Mouse (Mus musculus): Measurements from ENCODE around the gene Tmem91. TPM values are rescaled to one million over a fixed set of nuclear protein-coding genes. Genes with fewer than 3 reads are reported as not detected.

Tmem91 gene
- polyA plus RNA-seq, 1 experiment from 2014 or later, result 3.5 TPM

GRCm38 (mm10) chr7:25704716-25705364 is 29.9 kb upstream of the Tmem91 start:
- Histone ChIP-seq H3K4me1 (ENCODE audit: control insufficient read depth, insufficient read depth, low read length) (peaks cover 37% of the 10 kb centered on the region), H3K36me3 (ENCODE audit: control insufficient read depth, insufficient read depth, low read length) (no peaks in the 10 kb centered on the region), H3K9ac (ENCODE audit: low read length) (no peak overlapping the region), H3K4me2 (ENCODE audit: low read depth, low read length) (peak overlapping the region; percentile 54), H3K4me3 (replicated peaks; ENCODE audit: low read length) (peak overlapping the region; percentile 20), H3K27me3 (ENCODE audit: control insufficient read depth, insufficient read depth, low read length) (no peaks in the 10 kb centered on the region), H3K27ac (ENCODE audit: low read length) (no peak overlapping the region), H3K9me3 (replicated peaks; ENCODE audit: control insufficient read depth, low read length) (no peaks in the 10 kb centered on the region)
- 15% methylated on average over 37 of the region's 37 CpGs for WGBS
- peak; percentile 19; the same call in 1 of the 2 replicates for ATAC-seq (ENCODE audit: insufficient read depth, low FRiP score)

DNA sequence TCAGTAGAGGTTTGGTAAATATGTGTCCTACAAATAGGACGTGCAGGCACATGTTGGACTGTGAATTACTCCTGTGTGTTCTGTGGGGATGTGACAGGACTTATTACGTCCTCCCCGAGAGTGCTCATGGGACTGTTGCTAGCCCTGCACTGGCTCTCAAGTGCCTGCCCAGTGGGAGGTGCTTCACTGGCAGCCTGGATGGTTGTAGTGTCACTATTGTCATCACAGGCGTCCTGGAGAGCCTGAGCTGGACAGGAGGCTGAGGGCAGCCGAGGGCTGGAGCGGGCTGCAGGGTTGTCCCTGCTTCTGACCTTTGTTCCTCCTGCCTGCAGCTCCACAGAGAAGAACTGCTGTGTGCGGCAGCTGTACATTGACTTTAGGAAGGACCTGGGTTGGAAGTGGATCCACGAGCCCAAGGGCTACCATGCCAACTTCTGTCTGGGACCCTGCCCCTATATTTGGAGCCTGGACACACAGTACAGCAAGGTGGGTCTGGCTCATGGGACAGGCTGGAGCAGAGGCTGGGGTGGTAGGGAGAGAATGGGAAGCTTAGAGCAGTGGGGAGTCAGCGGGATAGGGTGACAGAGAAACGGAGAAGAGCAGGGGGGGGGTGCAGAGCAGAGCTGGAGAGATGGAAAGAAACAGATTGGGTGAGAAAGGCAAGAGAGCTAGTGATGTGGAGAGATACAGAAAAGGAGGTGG is 29.0 kb upstream of the Tmem91 start:
- no peak overlapping the region for H3K4me2 ChIP-seq (ENCODE audit: low read depth, low read length)
- 39% methylated on average over 10 of the region's 10 CpGs for WGBS

DNA sequence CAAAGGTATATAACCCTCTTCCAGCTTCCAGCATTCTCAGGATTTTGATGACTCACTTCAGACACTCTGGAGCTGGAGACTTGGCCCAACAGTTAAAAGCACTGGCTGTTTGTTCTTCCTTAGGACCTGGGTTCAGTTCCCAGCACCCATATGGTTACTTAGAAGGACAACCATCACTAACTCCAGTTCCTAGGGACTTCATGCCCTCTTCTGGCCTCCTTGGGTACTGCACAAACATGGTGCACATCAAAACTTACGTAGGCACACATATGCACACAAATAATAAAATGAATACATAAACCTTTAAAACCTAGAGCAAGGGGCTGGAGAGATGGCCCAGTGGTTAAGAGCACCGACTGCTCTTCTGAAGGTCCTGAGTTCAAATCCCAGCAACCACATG is 27.4 kb upstream of the Tmem91 start:
- 96% methylated on average over 2 of the region's 2 CpGs for WGBS
- H3K4me2 ChIP-seq (ENCODE audit: low read depth, low read length), result no peak overlapping the region
- no peak overlapping the region for H3K27ac ChIP-seq (ENCODE audit: low read length)
- peaks cover 30% of the 10 kb centered on the region for H3K4me1 ChIP-seq (ENCODE audit: control insufficient read depth, insufficient read depth, low read length)
- no peaks in the 10 kb centered on the region for H3K36me3 ChIP-seq (ENCODE audit: control insufficient read depth, insufficient read depth, low read length)
- no peak overlapping the region for H3K4me3 ChIP-seq (replicated peaks; ENCODE audit: low read length)
- H3K27me3 ChIP-seq (ENCODE audit: control insufficient read depth, insufficient read depth, low read length), result no peaks in the 10 kb centered on the region
- no peak overlapping the region for H3K9ac ChIP-seq (ENCODE audit: low read length)
- no peak for ATAC-seq (ENCODE audit: insufficient read depth, low FRiP score)
- no peaks in the 10 kb centered on the region for H3K9me3 ChIP-seq (replicated peaks; ENCODE audit: control insufficient read depth, low read length)

More for the DNA sequence above, 29.0 kb upstream of the Tmem91 start:
- no peaks in the 10 kb centered on the region for H3K36me3 ChIP-seq (ENCODE audit: control insufficient read depth, insufficient read depth, low read length)
- H3K4me1 ChIP-seq (ENCODE audit: control insufficient read depth, insufficient read depth, low read length), result peaks cover 37% of the 10 kb centered on the region
- no peak overlapping the region for H3K27ac ChIP-seq (ENCODE audit: low read length)
- no peak overlapping the region for H3K4me3 ChIP-seq (replicated peaks; ENCODE audit: low read length)
- no peak for ATAC-seq (ENCODE audit: insufficient read depth, low FRiP score)
- no peaks in the 10 kb centered on the region for H3K27me3 ChIP-seq (ENCODE audit: control insufficient read depth, insufficient read depth, low read length)
- no peaks in the 10 kb centered on the region for H3K9me3 ChIP-seq (replicated peaks; ENCODE audit: control insufficient read depth, low read length)
- no peak overlapping the region for H3K9ac ChIP-seq (ENCODE audit: low read length)

GRCm38 (mm10) chr7:25700732-25701131 is 25.8 kb upstream of the Tmem91 start:
- H3K36me3 ChIP-seq (ENCODE audit: control insufficient read depth, insufficient read depth, low read length), result no peaks in the 10 kb centered on the region
- no peak overlapping the region for H3K4me3 ChIP-seq (replicated peaks; ENCODE audit: low read length)
- peaks cover 13% of the 10 kb centered on the region for H3K4me1 ChIP-seq (ENCODE audit: control insufficient read depth, insufficient read depth, low read length)
- no peak overlapping the region for H3K4me2 ChIP-seq (ENCODE audit: low read depth, low read length)
- H3K9me3 ChIP-seq (replicated peaks; ENCODE audit: control insufficient read depth, low read length), result no peaks in the 10 kb centered on the region
- H3K27ac ChIP-seq (ENCODE audit: low read length), result no peak overlapping the region
- H3K27me3 ChIP-seq (ENCODE audit: control insufficient read depth, insufficient read depth, low read length), result no peaks in the 10 kb centered on the region
- WGBS, result 74% methylated on average over 12 of the region's 12 CpGs
- no peak for ATAC-seq (ENCODE audit: insufficient read depth, low FRiP score)
- H3K9ac ChIP-seq (ENCODE audit: low read length), result no peak overlapping the region

GRCm38 (mm10) chr7:25699851-25700250 is 24.9 kb upstream of the Tmem91 start:
- Histone ChIP-seq H3K9ac (ENCODE audit: low read length) (no peak overlapping the region), H3K4me3 (replicated peaks; ENCODE audit: low read length) (no peak overlapping the region), H3K27me3 (ENCODE audit: control insufficient read depth, insufficient read depth, low read length) (no peaks in the 10 kb centered on the region), H3K4me2 (ENCODE audit: low read depth, low read length) (no peak overlapping the region), H3K9me3 (replicated peaks; ENCODE audit: control insufficient read depth, low read length) (no peaks in the 10 kb centered on the region), H3K27ac (ENCODE audit: low read length) (no peak overlapping the region), H3K4me1 (ENCODE audit: control insufficient read depth, insufficient read depth, low read length) (peaks cover 5% of the 10 kb centered on the region; the same call in 1 of the 2 replicates), H3K36me3 (ENCODE audit: control insufficient read depth, insufficient read depth, low read length) (no peaks in the 10 kb centered on the region)
- 58% methylated on average over 13 of the region's 13 CpGs for WGBS
- ATAC-seq (ENCODE audit: insufficient read depth, low FRiP score), result no peak

DNA sequence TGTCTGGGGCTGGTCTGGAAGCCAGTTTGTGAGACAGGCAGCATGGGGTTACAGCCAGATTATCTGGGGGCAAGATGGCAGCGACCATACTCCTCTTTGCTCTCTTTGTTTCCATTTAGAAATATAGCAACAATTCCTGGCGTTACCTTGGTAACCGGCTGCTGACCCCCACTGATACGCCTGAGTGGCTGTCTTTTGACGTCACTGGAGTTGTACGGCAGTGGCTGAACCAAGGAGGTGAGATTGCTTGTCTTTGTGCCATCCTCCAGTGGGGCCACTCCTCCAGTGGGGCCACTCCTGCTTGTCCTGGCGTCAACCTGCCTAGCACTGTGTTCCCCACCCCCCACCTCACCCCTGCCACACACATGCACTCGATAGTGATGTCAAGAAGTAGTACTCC is 19.1 kb upstream of the Tmem91 start:
- Histone ChIP-seq H3K36me3 (ENCODE audit: control insufficient read depth, insufficient read depth, low read length) (0 out of 2 replicates have a peak, but pooled peaks cover 4% of the 10 kb centered on the region), H3K4me1 (ENCODE audit: control insufficient read depth, insufficient read depth, low read length) (peaks cover 6% of the 10 kb centered on the region; the same call in 1 of the 2 replicates), H3K4me2 (ENCODE audit: low read depth, low read length) (no peak overlapping the region), H3K27me3 (ENCODE audit: control insufficient read depth, insufficient read depth, low read length) (no peaks in the 10 kb centered on the region), H3K9ac (ENCODE audit: low read length) (no peak overlapping the region), H3K27ac (ENCODE audit: low read length) (no peak overlapping the region), H3K4me3 (replicated peaks; ENCODE audit: low read length) (no peak overlapping the region), H3K9me3 (replicated peaks; ENCODE audit: control insufficient read depth, low read length) (no peaks in the 10 kb centered on the region)
- ATAC-seq (ENCODE audit: insufficient read depth, low FRiP score), result no peak
- WGBS, result 59% methylated on average over 8 of the region's 8 CpGs

DNA sequence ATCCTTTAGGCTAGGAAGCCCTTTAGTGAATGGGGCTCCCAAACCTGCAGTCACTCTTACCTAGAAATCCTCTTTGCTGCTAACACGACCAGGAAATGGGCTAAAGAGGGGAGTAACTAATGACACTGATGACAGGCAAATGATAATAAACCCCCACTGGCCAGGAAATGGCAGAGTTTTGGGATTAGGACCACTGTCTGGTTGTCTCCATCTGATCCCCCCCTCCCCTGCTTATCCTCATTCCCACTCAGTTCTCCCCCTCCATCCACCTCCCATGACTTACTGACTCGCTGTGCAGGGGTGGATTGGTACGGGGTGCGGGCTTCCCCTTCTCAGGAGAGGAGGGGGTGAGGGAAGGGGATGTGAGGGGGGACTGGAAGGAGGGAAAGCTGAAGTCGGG is 15.1 kb upstream of the Tmem91 start:
- H3K9me3 ChIP-seq (replicated peaks; ENCODE audit: control insufficient read depth, low read length), result no peaks in the 10 kb centered on the region
- no peaks in the 10 kb centered on the region; the same call in 1 of the 2 replicates for H3K27me3 ChIP-seq (ENCODE audit: control insufficient read depth, insufficient read depth, low read length)
- WGBS, result 50% methylated on average over 5 of the region's 5 CpGs
- ATAC-seq (ENCODE audit: insufficient read depth, low FRiP score), result no peak
- H3K4me1 ChIP-seq (ENCODE audit: control insufficient read depth, insufficient read depth, low read length), result peaks cover 16% of the 10 kb centered on the region
- peak overlapping the region; percentile 98 for H3K4me2 ChIP-seq (ENCODE audit: low read depth, low read length)
- H3K9ac ChIP-seq (ENCODE audit: low read length), result no peak overlapping the region
- 0 out of 2 replicates have a peak, but pooled peaks cover 4% of the 10 kb centered on the region for H3K36me3 ChIP-seq (ENCODE audit: control insufficient read depth, insufficient read depth, low read length)
- peak overlapping the region; percentile 51; the same call in 1 of the 2 replicates for H3K27ac ChIP-seq (ENCODE audit: low read length)
- peak overlapping the region; percentile 54 for H3K4me3 ChIP-seq (replicated peaks; ENCODE audit: low read length)

- Histone ChIP-seq H3K27me3 (ENCODE audit: control insufficient read depth, insufficient read depth, low read length) (no peaks in the 10 kb centered on the region; the same call in 1 of the 2 replicates), H3K4me3 (replicated peaks; ENCODE audit: low read length) (peak overlapping the region; percentile 54), H3K9ac (ENCODE audit: low read length) (peak overlapping the region; percentile 83), H3K4me1 (ENCODE audit: control insufficient read depth, insufficient read depth, low read length) (peaks cover 16% of the 10 kb centered on the region), H3K4me2 (ENCODE audit: low read depth, low read length) (peak overlapping the region; percentile 98), H3K9me3 (replicated peaks; ENCODE audit: control insufficient read depth, low read length) (no peaks in the 10 kb centered on the region), H3K27ac (ENCODE audit: low read length) (peak overlapping the region; percentile 51), H3K36me3 (ENCODE audit: control insufficient read depth, insufficient read depth, low read length) (0 out of 2 replicates have a peak, but pooled peaks cover 4% of the 10 kb centered on the region)
- WGBS, result 10% methylated on average over 12 of the region's 12 CpGs
- ATAC-seq (ENCODE audit: insufficient read depth, low FRiP score), result no peak
Measured at GRCm38 (mm10) chr7:25689603-25690021, 14.6 kb upstream of the Tmem91 start.

Measured in stomach, embryonic 16.5 days (tissue).